Comparison of ENCODE assay signal across 12 mouse cellular contexts in the genomic region with DNA sequence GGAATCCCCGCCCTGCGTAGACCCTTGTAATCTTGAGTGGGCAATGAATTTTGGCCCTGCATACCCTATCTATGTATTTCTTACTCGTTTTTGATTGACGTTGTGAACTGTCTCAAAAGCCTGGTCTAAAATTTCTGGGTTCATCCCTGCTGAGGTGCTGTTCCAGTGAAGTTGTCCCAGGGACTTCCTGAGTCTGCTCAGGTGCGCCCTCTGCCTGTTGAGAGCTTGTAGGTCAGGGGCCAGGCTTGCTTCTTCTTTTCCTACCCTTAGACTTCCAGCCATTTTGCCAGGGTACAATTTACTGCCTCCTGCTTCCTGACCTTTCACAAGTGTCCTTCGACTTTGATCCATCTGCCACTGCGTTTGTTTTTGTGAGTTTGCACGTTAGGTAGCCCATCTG. TPM values are rescaled to one million over a fixed set of nuclear protein-coding genes. Genes with fewer than 3 reads are reported as not detected.
A peak's percentile ranks its signal among the peaks of the same experiment; 100 is the strongest.
DNase-seq lines count a peak whose midpoint lies in the region; ATAC-seq and TF ChIP-seq lines count a peak whose summit lies in the region.
"Not testable (repeated sequence)": the region's sequence is repeated elsewhere in the genome, so short reads cannot be mapped to it uniquely, and the experiment has no call there.
"Had no signal": no experiment of that assay in that cellular context is flagged by ENCODE, and none has a peak within 500 bp of the region (broad histone marks: within the 10 kb centered on the region; RNA-seq: fewer than 3 reads in every experiment).

No protein-coding gene starts in this region.

- TF ChIP-seq CTCF in intestine, postnatal 0 days (IDR thresholded peaks at IDR 0.05; ENCODE audit: low read depth) = peak; percentile 61

- 9% methylated on average over 6 of the region's 8 CpGs for WGBS in forebrain, embryonic 15.5 days
- 1% methylated on average over 3 of the region's 8 CpGs for WGBS in heart, embryonic 14.5 days
- 0% methylated on average over 3 of the region's 8 CpGs for WGBS in intestine, postnatal 0 days
- 3% methylated on average over 4 of the region's 8 CpGs for WGBS in midbrain, embryonic 14.5 days
- WGBS in stomach, embryonic 16.5 days = under 1% methylated on average over 4 of the region's 8 CpGs

- H3K4me3 ChIP-seq in forebrain, embryonic 15.5 days = peak overlapping the region; percentile 44
- H3K4me3 ChIP-seq in heart, embryonic 14.5 days (ENCODE audit: control insufficient read depth in 1 of 2, insufficient read depth in 1 of 2, low read depth in 1 of 2, low read length in 2 of 2) = peak overlapping the region in 1 of 2 experiments; percentile 18; a peak in 1 of 4 replicates
- H3K4me3 ChIP-seq in intestine, postnatal 0 days (ENCODE audit: low read depth, low read length); stomach, embryonic 16.5 days (replicated peaks; ENCODE audit: low read length): not testable (repeated sequence)
- H3K4me3 ChIP-seq in midbrain, embryonic 14.5 days (replicated peaks; ENCODE audit: low read depth, low read length) = 0 out of 2 replicates have a peak overlapping the region, but pooled peaks have one; percentile 17

- not testable (repeated sequence) for H3K36me3 ChIP-seq in forebrain, embryonic 15.5 days; heart, embryonic 14.5 days (ENCODE audit: control insufficient read depth, insufficient read depth, low read length); intestine, postnatal 0 days (ENCODE audit: control insufficient read depth, insufficient read depth); midbrain, embryonic 14.5 days (ENCODE audit: control insufficient read depth, insufficient read depth, low read length); stomach, embryonic 16.5 days (ENCODE audit: control insufficient read depth, insufficient read depth, low read length)

- not testable (repeated sequence) for H3K9ac ChIP-seq in forebrain, embryonic 15.5 days (replicated peaks); heart, embryonic 14.5 days (ENCODE audit: low read length); intestine, postnatal 0 days (ENCODE audit: low read depth, low read length); midbrain, embryonic 14.5 days (replicated peaks; ENCODE audit: low read length); stomach, embryonic 16.5 days (ENCODE audit: low read length)

- intact Hi-C loops in left cerebral cortex, postnatal 25 days (cut with DNase I) = not testable (repeated sequence)

- not testable (repeated sequence) for H3K9me3 ChIP-seq in forebrain, embryonic 15.5 days; heart, embryonic 14.5 days (ENCODE audit: control insufficient read depth, low read length); intestine, postnatal 0 days (ENCODE audit: control insufficient read depth); midbrain, embryonic 14.5 days (ENCODE audit: control insufficient read depth, low read length); stomach, embryonic 16.5 days (replicated peaks; ENCODE audit: control insufficient read depth, low read length)

- H3K27me3 ChIP-seq in forebrain, embryonic 15.5 days; heart, embryonic 14.5 days (ENCODE audit: control insufficient read depth, insufficient read depth, low read length); intestine, postnatal 0 days (replicated peaks; ENCODE audit: control insufficient read depth, insufficient read depth, low read length); midbrain, embryonic 14.5 days (ENCODE audit: control insufficient read depth, insufficient read depth, low read length); stomach, embryonic 16.5 days (ENCODE audit: control insufficient read depth, insufficient read depth, low read length): not testable (repeated sequence)

- H3K4me1 ChIP-seq in forebrain, embryonic 15.5 days; heart, embryonic 14.5 days (ENCODE audit: control insufficient read depth in 2 of 2, insufficient read depth in 2 of 2, low read length in 2 of 2); intestine, postnatal 0 days (replicated peaks; ENCODE audit: control insufficient read depth, insufficient read depth, low read length); midbrain, embryonic 14.5 days (ENCODE audit: control insufficient read depth, insufficient read depth, low read length); stomach, embryonic 16.5 days (ENCODE audit: control insufficient read depth, insufficient read depth, low read length): not testable (repeated sequence)

- peak; percentile 10 for DNase-seq in 3134 (ENCODE audit: extremely low read depth, insufficient read length, low spot score)
- peak; percentile 1 for DNase-seq in cerebellum, adult 9-10 months
- peak; percentile 17 to 19 for DNase-seq in left cerebral cortex, postnatal 25 days (ENCODE audit: low spot score in 2 of 2)
- not testable (repeated sequence) for DNase-seq in midbrain, embryonic 14.5 days

- not testable (repeated sequence) for H3K27ac ChIP-seq in forebrain, embryonic 15.5 days (replicated peaks); heart, embryonic 14.5 days (replicated peaks in 1 of 2; ENCODE audit: control insufficient read depth in 1 of 2, insufficient read depth in 1 of 2, low read depth in 2 of 2, low read length in 2 of 2); intestine, postnatal 0 days (ENCODE audit: low read depth, low read length); midbrain, embryonic 14.5 days (replicated peaks; ENCODE audit: low read depth, low read length); stomach, embryonic 16.5 days (ENCODE audit: low read length)

- peak overlapping the region; percentile 52 for H3K4me2 ChIP-seq in forebrain, embryonic 15.5 days (replicated peaks)
- peak overlapping the region; percentile 56 for H3K4me2 ChIP-seq in heart, embryonic 14.5 days (ENCODE audit: low read length)
- H3K4me2 ChIP-seq in intestine, postnatal 0 days (replicated peaks; ENCODE audit: low read depth) = not testable (repeated sequence)
- H3K4me2 ChIP-seq in midbrain, embryonic 14.5 days (ENCODE audit: low read length) = peak overlapping the region; percentile 37
- peak overlapping the region; percentile 27; the same call in 1 of the 2 replicates for H3K4me2 ChIP-seq in stomach, embryonic 16.5 days (ENCODE audit: low read depth, low read length)

- ATAC-seq in forebrain, embryonic 15.5 days (replicated peaks); heart, embryonic 14.5 days (ENCODE audit: insufficient number of reproducible peaks, insufficient read depth, low FRiP score, low read depth); intestine, postnatal 0 days; midbrain, embryonic 14.5 days (ENCODE audit: low FRiP score, low TSS enrichment); stomach, embryonic 16.5 days (ENCODE audit: insufficient read depth, low FRiP score): not testable (repeated sequence)

RNA-seq across cellular contexts. Expression of a gene that starts 1.0 kb away (rescaled TPM):
- polyA plus RNA-seq in forebrain, embryonic 15.5 days (2015; fragmentation: Nextera tagmentation; extraction: Ambion mirVana) = not detected in 2 replicates
- polyA plus RNA-seq in heart, embryonic 14.5 days (2014; fragmentation: Nextera tagmentation; extraction: Ambion mirVana) = 1.8 TPM in 1 of 2 replicates, not detected in the other
- polyA plus RNA-seq in intestine, postnatal 0 days (2015; fragmentation: Nextera tagmentation; extraction: Ambion mirVana) = not detected in 2 replicates
- 1 to 10 TPM in 1 of 2 experiments, not detected in 1; 1.9 TPM for total RNA-seq in left cerebral cortex, postnatal 25 days (2021)
- polyA plus RNA-seq in midbrain, embryonic 14.5 days (2014; fragmentation: Nextera tagmentation; extraction: Ambion mirVana) = 0.33 TPM in 1 of 2 replicates, not detected in the other
- polyA plus RNA-seq in stomach, embryonic 16.5 days (2015; fragmentation: Nextera tagmentation; extraction: Ambion mirVana) = not detected in 2 replicates
- total RNA-seq: adrenal gland, adult 8-10 months; heart, adult 8-10 months had no signal
- polyA plus RNA-seq: embryonic facial prominence, embryonic 10.5 days; macrophage had no signal
